Comparison of ENCODE assay signal across 26 mouse cellular contexts in genomic region chr12:118637214-118637613, GRCm38 (mm10).
DNase-seq lines count a peak whose midpoint lies in the region; ATAC-seq lines count a peak whose summit lies in the region.
"Had no signal": no experiment of that assay in that cellular context is flagged by ENCODE, and none has a peak within 500 bp of the region (broad histone marks: within the 10 kb centered on the region; RNA-seq: fewer than 3 reads in every experiment).

No protein-coding gene starts in this region.

- no peaks in the 10 kb centered on the region for H3K9me3 ChIP-seq in forebrain, embryonic 12.5 days
- H3K9me3 ChIP-seq in forebrain, embryonic 10.5 days, result no peaks in the 10 kb centered on the region; the same call in 1 of the 2 replicates
- no peaks in the 10 kb centered on the region for H3K9me3 ChIP-seq in midbrain, embryonic 15.5 days
- H3K9me3 ChIP-seq: hindbrain, embryonic 15.5 days; kidney, embryonic 15.5 days had no signal

- H3K27ac ChIP-seq in forebrain, embryonic 12.5 days, result no peak overlapping the region
- no peak overlapping the region for H3K27ac ChIP-seq in forebrain, embryonic 10.5 days
- H3K27ac ChIP-seq in midbrain, embryonic 15.5 days, result no peak overlapping the region
- H3K27ac ChIP-seq: heart, embryonic 13.5 days; hindbrain, embryonic 15.5 days; kidney, embryonic 15.5 days; layer of hippocampus, adult 2 months; limb, embryonic 13.5 days had no signal

- peak; percentile 49; the same call in 1 of the 2 replicates for ATAC-seq in forebrain, embryonic 12.5 days (ENCODE audit: low FRiP score)
- peak; percentile 83 for ATAC-seq in midbrain, embryonic 15.5 days (replicated peaks)
- ATAC-seq: activated CD4-positive, CD25-positive, alpha-beta regulatory T cell, adult 4 months had no signal

- H3K4me1 ChIP-seq in forebrain, embryonic 12.5 days, result 0 out of 2 replicates have a peak, but pooled peaks cover 3% of the 10 kb centered on the region
- peaks cover 6% of the 10 kb centered on the region for H3K4me1 ChIP-seq in forebrain, embryonic 10.5 days
- no peaks in the 10 kb centered on the region for H3K4me1 ChIP-seq in midbrain, embryonic 15.5 days
- H3K4me1 ChIP-seq: heart, embryonic 13.5 days; kidney, embryonic 15.5 days; limb, embryonic 13.5 days had no signal

- H3K9ac ChIP-seq in forebrain, embryonic 12.5 days, result no peak overlapping the region
- no peak overlapping the region for H3K9ac ChIP-seq in midbrain, embryonic 15.5 days
- H3K9ac ChIP-seq: heart, embryonic 13.5 days; hindbrain, embryonic 15.5 days; kidney, embryonic 15.5 days; limb, embryonic 13.5 days had no signal

- H3K27me3 ChIP-seq in forebrain, embryonic 12.5 days, result peaks cover 10% of the 10 kb centered on the region; the same call in 1 of the 2 replicates
- H3K27me3 ChIP-seq in forebrain, embryonic 10.5 days (ENCODE audit: poor library complexity, severe bottlenecking), result peaks cover 32% of the 10 kb centered on the region
- peaks cover 20% of the 10 kb centered on the region for H3K27me3 ChIP-seq in midbrain, embryonic 15.5 days (replicated peaks)
- H3K27me3 ChIP-seq: CH12.LX; heart, embryonic 13.5 days; kidney, embryonic 15.5 days; limb, embryonic 13.5 days had no signal

- no peak for DNase-seq in forebrain, embryonic 10.5 days (ENCODE audit: extremely low spot score, low spot score)
- DNase-seq in right cerebral cortex, postnatal 10 days (ENCODE audit: low spot score in 2 of 2), result peak; percentile 20 to 22
- no peak for DNase-seq in right cerebral cortex, postnatal 4 days
- no peak for DNase-seq in retina, embryonic 14.5 days (ENCODE audit: low spot score)
- DNase-seq in kidney, postnatal 10 days, result no peak
- DNase-seq: adrenal gland, adult 2 months; cerebellum, adult 11 months; cerebellum, adult 9-10 months; cerebellum, postnatal 36 days; gastrocnemius, postnatal 10 days; heart, postnatal 10 days; kidney, adult 18-20 months; kidney, postnatal 36 days; lung, postnatal 36 days; right cerebral cortex, adult 18-20 months; thymus, postnatal 4 days had no signal

- H3K4me2 ChIP-seq in forebrain, embryonic 12.5 days, result no peak overlapping the region
- H3K4me2 ChIP-seq in midbrain, embryonic 15.5 days, result no peak overlapping the region
- H3K4me2 ChIP-seq: heart, embryonic 13.5 days; hindbrain, embryonic 15.5 days; kidney, embryonic 15.5 days; limb, embryonic 13.5 days; liver, embryonic 11.5 days had no signal

- H3K4me3 ChIP-seq in forebrain, embryonic 12.5 days (replicated peaks), result no peak overlapping the region
- no peak overlapping the region for H3K4me3 ChIP-seq in forebrain, embryonic 10.5 days
- no peak overlapping the region for H3K4me3 ChIP-seq in midbrain, embryonic 15.5 days
- H3K4me3 ChIP-seq: heart, embryonic 13.5 days; hindbrain, embryonic 15.5 days; kidney, embryonic 15.5 days; layer of hippocampus, adult 2 months; limb, embryonic 13.5 days had no signal

- no peaks in the 10 kb centered on the region for H3K36me3 ChIP-seq in forebrain, embryonic 12.5 days (replicated peaks)
- no peaks in the 10 kb centered on the region for H3K36me3 ChIP-seq in forebrain, embryonic 10.5 days (replicated peaks)
- no peaks in the 10 kb centered on the region for H3K36me3 ChIP-seq in midbrain, embryonic 15.5 days (replicated peaks)
- H3K36me3 ChIP-seq: heart, embryonic 13.5 days; hindbrain, embryonic 15.5 days; kidney, embryonic 15.5 days; limb, embryonic 13.5 days had no signal

- WGBS in forebrain, embryonic 12.5 days, result 39% methylated on average over 4 of the region's 4 CpGs
- WGBS in forebrain, embryonic 10.5 days, result 54% methylated on average over 4 of the region's 4 CpGs
- WGBS in midbrain, embryonic 15.5 days, result 28% methylated on average over 4 of the region's 4 CpGs

Comparison
In these comparisons a context has a peak if more than half of its experiments do, and no peak if none do; other contexts are left out.
1. DNase-seq: peak in right cerebral cortex, postnatal 10 days (2 of 2); none in forebrain, embryonic 10.5 days (single experiment), right cerebral cortex, postnatal 4 days (single experiment), retina, embryonic 14.5 days (single experiment) and kidney, postnatal 10 days (single experiment).